Mouse (Mus musculus) olfactory bulb, adult 2 months (tissue): ENCODE measurements around the gene Krtap19-4.

Experiments
- CTCF ChIP-seq: fragments of 200-500 bp; IDR thresholded peaks from 2 replicates; pipeline ENCODE4 v1.5.1; 2012; ENCODE audit warnings: low read depth, mild to moderate bottlenecking, low read length, moderate library complexity; ENCODE audit not compliant: insufficient read depth
- POLR2A ChIP-seq: fragments of 200-500 bp; IDR thresholded peaks from 2 replicates; pipeline ENCODE4 v1.6.1; 2012; ENCODE audit warnings: mild to moderate bottlenecking, low read depth, low read length, moderate library complexity; ENCODE audit not compliant: insufficient read depth

DNA sequence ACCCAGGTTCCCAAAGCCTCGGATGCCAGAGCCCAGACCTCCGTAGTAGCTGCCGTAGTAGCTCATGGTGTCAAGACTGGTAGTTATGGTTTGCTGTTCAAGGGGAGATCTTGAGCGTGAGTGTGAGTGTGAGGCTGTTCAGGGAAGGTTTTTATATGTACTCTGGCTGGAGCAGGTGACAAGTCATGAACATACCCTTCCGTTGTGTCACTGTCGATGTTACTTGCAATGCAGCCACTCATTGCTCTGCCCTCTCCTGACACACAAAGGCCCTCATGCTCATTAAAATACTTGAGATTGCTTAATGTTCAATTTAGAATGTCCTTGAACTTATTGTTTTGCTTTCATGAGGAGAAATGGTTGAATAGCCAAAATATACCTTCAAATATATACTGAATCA is 11.5 kb upstream of the Krtap19-4 start, which contains the start of gene Krtap19-5:
- TF ChIP-seq POLR2A = no peak
- no peak for TF ChIP-seq CTCF
